In genomic region chr13:59393231-59393938, GRCm38 (mm10) we compare ENCODE assay signal across 9 mouse cellular contexts.
A peak's percentile ranks its signal among the peaks of the same experiment; 100 is the strongest.
DNase-seq lines count a peak whose midpoint lies in the region; ATAC-seq lines count a peak whose summit lies in the region.
"Had no signal": no experiment of that assay in that cellular context is flagged by ENCODE, and none has a peak within 500 bp of the region (broad histone marks: within the 10 kb centered on the region; RNA-seq: fewer than 3 reads in every experiment).

No protein-coding gene starts in this region.

- no peaks in the 10 kb centered on the region for H3K27me3 ChIP-seq in heart, embryonic 12.5 days (replicated peaks)
- H3K27me3 ChIP-seq: megakaryocyte, embryonic 14.5 days had no signal

- DNase-seq in heart, adult 8-10 months (ENCODE audit: low spot score) = peak; percentile 19
- peak; percentile 32 for DNase-seq in gastrocnemius, postnatal 10 days
- DNase-seq in layer of hippocampus, postnatal 10 days (ENCODE audit: low spot score in 2 of 2) = peak; percentile 56 to 64
- peak; percentile 69 to 74 for DNase-seq in right cerebral cortex, postnatal 10 days (ENCODE audit: low spot score in 2 of 2)
- DNase-seq in spleen, postnatal 10 days (ENCODE audit: low spot score in 2 of 2) = no peak
- no peak for DNase-seq in spleen, postnatal 14 days (ENCODE audit: low spot score in 2 of 2)

- no peak overlapping the region for H3K9ac ChIP-seq in heart, embryonic 12.5 days

- no peaks in the 10 kb centered on the region for H3K36me3 ChIP-seq in heart, embryonic 12.5 days

- no peaks in the 10 kb centered on the region for H3K4me1 ChIP-seq in heart, embryonic 12.5 days (replicated peaks)
- H3K4me1 ChIP-seq: megakaryocyte, embryonic 14.5 days had no signal

- H3K4me3 ChIP-seq in heart, embryonic 12.5 days = no peak overlapping the region
- H3K4me3 ChIP-seq: megakaryocyte, embryonic 14.5 days had no signal

- no peaks in the 10 kb centered on the region for H3K9me3 ChIP-seq in heart, embryonic 12.5 days (replicated peaks)
- H3K9me3 ChIP-seq: megakaryocyte, embryonic 14.5 days had no signal

- ATAC-seq in heart, embryonic 12.5 days (ENCODE audit: insufficient number of reproducible peaks, low FRiP score) = no peak
- ATAC-seq: intestine, embryonic 16.5 days had no signal

- H3K27ac ChIP-seq in heart, embryonic 12.5 days (ENCODE audit: poor library complexity, severe bottlenecking) = no peak overlapping the region

- H3K4me2 ChIP-seq in heart, embryonic 12.5 days = no peak overlapping the region

- WGBS in heart, embryonic 12.5 days = 73% methylated on average over 12 of the region's 12 CpGs

Comparison
In these comparisons a context has a peak if more than half of its experiments do, and no peak if none do; other contexts are left out.
1. DNase-seq: peak in heart, adult 8-10 months (single experiment), gastrocnemius, postnatal 10 days (single experiment), layer of hippocampus, postnatal 10 days (2 of 2) and right cerebral cortex, postnatal 10 days (2 of 2); none in spleen, postnatal 10 days (0 of 2) and spleen, postnatal 14 days (0 of 2).